Mouse (Mus musculus): ENCODE measurements around the gene Camk2g.

- TF ChIP-seq CTCF (IDR thresholded peaks at IDR 0.05): no peak
- no peak for TF ChIP-seq POLR2A (IDR thresholded peaks at IDR 0.05; ENCODE audit: insufficient read depth, low read depth, low read length)
- TF ChIP-seq EP300 (IDR thresholded peaks at IDR 0.05; ENCODE audit: insufficient read depth, low read depth, low read length): no peak
Measured at GRCm38 (mm10) chr14:20782860-20783259, 11.0 kb downstream of the Camk2g start.

Measured in heart, adult 2 months (tissue).